Comparison of ENCODE assay signal across 29 mouse cellular contexts in the genomic region with DNA sequence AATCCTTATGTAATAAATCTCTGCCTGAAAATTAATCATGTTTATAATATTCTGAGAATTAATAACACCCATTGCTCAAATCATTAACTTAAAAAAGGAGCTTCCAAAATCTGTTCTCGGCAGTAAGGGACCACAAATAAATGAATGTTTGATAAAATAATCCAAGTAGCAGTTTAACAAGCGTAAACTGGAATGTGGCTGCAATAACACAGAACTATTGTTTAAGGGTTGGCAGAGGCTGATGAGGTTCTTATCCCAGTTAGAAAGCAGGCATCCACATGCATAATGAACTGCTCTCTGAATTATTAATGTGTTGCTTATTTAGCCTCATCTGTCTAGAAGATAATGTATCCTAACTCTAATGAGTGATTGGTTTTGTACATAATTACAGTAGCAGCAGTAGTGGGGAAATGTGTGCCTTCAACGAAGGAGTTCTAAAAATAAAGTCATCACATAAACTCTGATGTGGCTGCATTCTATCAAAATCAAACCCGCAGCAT. TPM values are rescaled to one million over a fixed set of nuclear protein-coding genes. Genes with fewer than 3 reads are reported as not detected.
A peak's percentile ranks its signal among the peaks of the same experiment; 100 is the strongest.
DNase-seq lines count a peak whose midpoint lies in the region; ATAC-seq and TF ChIP-seq lines count a peak whose summit lies in the region.
"Had no signal": no experiment of that assay in that cellular context is flagged by ENCODE, and none has a peak within 500 bp of the region (broad histone marks: within the 10 kb centered on the region; RNA-seq: fewer than 3 reads in every experiment).

No protein-coding gene starts in this region.

- no peaks in the 10 kb centered on the region for H3K9me3 ChIP-seq in forebrain, postnatal 0 days (ENCODE audit: low read length)
- H3K9me3 ChIP-seq in forebrain, embryonic 12.5 days = no peaks in the 10 kb centered on the region
- no peaks in the 10 kb centered on the region for H3K9me3 ChIP-seq in midbrain, embryonic 14.5 days (ENCODE audit: control insufficient read depth, low read length)
- H3K9me3 ChIP-seq in midbrain, embryonic 13.5 days = 0 out of 2 replicates have a peak, but pooled peaks cover 3% of the 10 kb centered on the region
- H3K9me3 ChIP-seq in intestine, postnatal 0 days (ENCODE audit: control insufficient read depth) = no peaks in the 10 kb centered on the region
- H3K9me3 ChIP-seq: embryonic facial prominence, embryonic 10.5 days; heart, embryonic 10.5 days; hindbrain, embryonic 12.5 days had no signal

- H3K4me1 ChIP-seq in forebrain, postnatal 0 days (ENCODE audit: insufficient read depth) = no peaks in the 10 kb centered on the region
- H3K4me1 ChIP-seq in forebrain, embryonic 12.5 days = peaks cover 3% of the 10 kb centered on the region; the same call in 1 of the 2 replicates
- peaks cover 6% of the 10 kb centered on the region; the same call in 1 of the 2 replicates for H3K4me1 ChIP-seq in midbrain, embryonic 14.5 days (ENCODE audit: control insufficient read depth, insufficient read depth, low read length)
- H3K4me1 ChIP-seq in midbrain, embryonic 13.5 days (replicated peaks) = peaks cover 11% of the 10 kb centered on the region; the same call in 1 of the 2 replicates
- no peaks in the 10 kb centered on the region for H3K4me1 ChIP-seq in intestine, postnatal 0 days (replicated peaks; ENCODE audit: control insufficient read depth, insufficient read depth, low read length)
- H3K4me1 ChIP-seq: embryonic facial prominence, embryonic 10.5 days; embryonic facial prominence, embryonic 13.5 days; heart, embryonic 10.5 days; heart, embryonic 13.5 days had no signal

- no peak overlapping the region for H3K27ac ChIP-seq in forebrain, postnatal 0 days (ENCODE audit: low read depth, low read length)
- no peak overlapping the region for H3K27ac ChIP-seq in forebrain, embryonic 12.5 days
- H3K27ac ChIP-seq in midbrain, embryonic 14.5 days (replicated peaks; ENCODE audit: low read depth, low read length) = no peak overlapping the region
- H3K27ac ChIP-seq in midbrain, embryonic 13.5 days = no peak overlapping the region
- no peak overlapping the region for H3K27ac ChIP-seq in intestine, postnatal 0 days (ENCODE audit: low read depth, low read length)
- H3K27ac ChIP-seq: embryonic facial prominence, embryonic 10.5 days; embryonic facial prominence, embryonic 13.5 days; heart, adult 2 months; heart, embryonic 10.5 days; heart, embryonic 13.5 days; hindbrain, embryonic 12.5 days had no signal

- no peak for DNase-seq in forebrain, postnatal 0 days
- DNase-seq in midbrain, embryonic 14.5 days = peak; percentile 35
- peak; percentile 7 for DNase-seq in brain, adult 2 months (ENCODE audit: low read depth, low spot score)
- DNase-seq in retina, embryonic 14.5 days (ENCODE audit: low spot score) = peak; percentile 44
- no peak for DNase-seq in cerebellum, postnatal 36 days
- DNase-seq: adrenal gland, adult 8-10 months; adrenal gland, postnatal 25 days; cerebellum, adult 11 months; cerebellum, adult 2 months; cerebellum, adult 9-11 months; cerebellum, postnatal 25 days; embryo, embryonic 11 days; gastrocnemius, postnatal 10 days; gastrocnemius, postnatal 36 days; heart, adult 2 months; heart, postnatal 14 days; heart, postnatal 4 days; kidney, adult 18-20 months had no signal

- no peak for TF ChIP-seq CTCF in forebrain, postnatal 0 days (IDR thresholded peaks at IDR 0.05; ENCODE audit: low read depth)
- TF ChIP-seq CTCF in intestine, postnatal 0 days (IDR thresholded peaks at IDR 0.05; ENCODE audit: low read depth) = no peak

- WGBS in forebrain, postnatal 0 days = 15% methylated on average over 4 of the region's 4 CpGs
- 49% methylated on average over 4 of the region's 4 CpGs for WGBS in forebrain, embryonic 12.5 days
- 50% methylated on average over 4 of the region's 4 CpGs for WGBS in midbrain, embryonic 14.5 days
- 61% methylated on average over 4 of the region's 4 CpGs for WGBS in midbrain, embryonic 13.5 days
- WGBS in intestine, postnatal 0 days = 53% methylated on average over 4 of the region's 4 CpGs

- H3K4me3 ChIP-seq in forebrain, postnatal 0 days (ENCODE audit: low read depth, low read length) = no peak overlapping the region
- H3K4me3 ChIP-seq in forebrain, embryonic 12.5 days (replicated peaks) = no peak overlapping the region
- no peak overlapping the region for H3K4me3 ChIP-seq in midbrain, embryonic 14.5 days (replicated peaks; ENCODE audit: low read depth, low read length)
- H3K4me3 ChIP-seq in midbrain, embryonic 13.5 days (replicated peaks) = no peak overlapping the region
- no peak overlapping the region for H3K4me3 ChIP-seq in intestine, postnatal 0 days (ENCODE audit: low read depth, low read length)
- H3K4me3 ChIP-seq: embryonic facial prominence, embryonic 10.5 days; embryonic facial prominence, embryonic 13.5 days; erythroblast, embryonic 14.5 days; heart, adult 2 months; heart, embryonic 10.5 days; heart, embryonic 13.5 days; hindbrain, embryonic 12.5 days had no signal

- peak; percentile 40; the same call in 1 of the 2 replicates for ATAC-seq in forebrain, postnatal 0 days
- no peak for ATAC-seq in forebrain, embryonic 12.5 days (ENCODE audit: low FRiP score)
- no peak for ATAC-seq in midbrain, embryonic 14.5 days (ENCODE audit: low FRiP score, low TSS enrichment)
- no peak for ATAC-seq in midbrain, embryonic 13.5 days
- no peak for ATAC-seq in intestine, postnatal 0 days
- ATAC-seq: activated CD4-positive, CD25-positive, alpha-beta regulatory T cell, adult 4 months; CD4-positive, CD25-positive, alpha-beta regulatory T cell, adult 4 months had no signal

- H3K27me3 ChIP-seq in forebrain, postnatal 0 days (ENCODE audit: insufficient read depth, low read length) = no peaks in the 10 kb centered on the region
- peaks cover 5% of the 10 kb centered on the region; the same call in 1 of the 2 replicates for H3K27me3 ChIP-seq in forebrain, embryonic 12.5 days
- H3K27me3 ChIP-seq in midbrain, embryonic 14.5 days (ENCODE audit: control insufficient read depth, insufficient read depth, low read length) = no peaks in the 10 kb centered on the region
- H3K27me3 ChIP-seq in midbrain, embryonic 13.5 days = no peaks in the 10 kb centered on the region
- no peaks in the 10 kb centered on the region for H3K27me3 ChIP-seq in intestine, postnatal 0 days (replicated peaks; ENCODE audit: control insufficient read depth, insufficient read depth, low read length)
- H3K27me3 ChIP-seq: embryonic facial prominence, embryonic 13.5 days; heart, embryonic 13.5 days; hindbrain, embryonic 12.5 days had no signal

- H3K9ac ChIP-seq in forebrain, postnatal 0 days = no peak overlapping the region
- no peak overlapping the region for H3K9ac ChIP-seq in forebrain, embryonic 12.5 days
- no peak overlapping the region for H3K9ac ChIP-seq in midbrain, embryonic 14.5 days (replicated peaks; ENCODE audit: low read length)
- H3K9ac ChIP-seq in midbrain, embryonic 13.5 days (replicated peaks) = no peak overlapping the region
- H3K9ac ChIP-seq in intestine, postnatal 0 days (ENCODE audit: low read depth, low read length) = no peak overlapping the region
- H3K9ac ChIP-seq: embryonic facial prominence, embryonic 13.5 days; heart, embryonic 13.5 days; hindbrain, embryonic 12.5 days had no signal

- H3K4me2 ChIP-seq in forebrain, postnatal 0 days (ENCODE audit: low read depth) = no peak overlapping the region
- H3K4me2 ChIP-seq in forebrain, embryonic 12.5 days = no peak overlapping the region
- no peak overlapping the region for H3K4me2 ChIP-seq in midbrain, embryonic 14.5 days (ENCODE audit: low read length)
- H3K4me2 ChIP-seq in midbrain, embryonic 13.5 days (replicated peaks) = no peak overlapping the region
- H3K4me2 ChIP-seq in intestine, postnatal 0 days (replicated peaks; ENCODE audit: low read depth) = no peak overlapping the region
- H3K4me2 ChIP-seq: embryonic facial prominence, embryonic 13.5 days; heart, embryonic 13.5 days; hindbrain, embryonic 12.5 days had no signal

- no peaks in the 10 kb centered on the region for H3K36me3 ChIP-seq in forebrain, postnatal 0 days (ENCODE audit: insufficient read depth)
- H3K36me3 ChIP-seq in forebrain, embryonic 12.5 days (replicated peaks) = no peaks in the 10 kb centered on the region
- no peaks in the 10 kb centered on the region for H3K36me3 ChIP-seq in midbrain, embryonic 14.5 days (ENCODE audit: control insufficient read depth, insufficient read depth, low read length)
- no peaks in the 10 kb centered on the region for H3K36me3 ChIP-seq in midbrain, embryonic 13.5 days
- no peaks in the 10 kb centered on the region for H3K36me3 ChIP-seq in intestine, postnatal 0 days (ENCODE audit: control insufficient read depth, insufficient read depth)
- H3K36me3 ChIP-seq: embryonic facial prominence, embryonic 10.5 days; embryonic facial prominence, embryonic 13.5 days; heart, embryonic 10.5 days; heart, embryonic 13.5 days; hindbrain, embryonic 12.5 days had no signal

RNA-seq across cellular contexts. Expression of gene 2300009A05Rik, which starts 51.5 kb away (rescaled TPM):
- total RNA-seq in forebrain, postnatal 0 days (2014; rRNA removed) = 23.0 and 28.8 TPM in 2 replicates
- polyA plus RNA-seq in forebrain, postnatal 0 days (2015; fragmentation: Nextera tagmentation; extraction: Ambion mirVana) = 83.2 and 98.5 TPM in 2 replicates
- 51.2 and 53.4 TPM in 2 replicates for polyA plus RNA-seq in forebrain, embryonic 12.5 days (2016; fragmentation: Nextera tagmentation; extraction: Ambion mirVana)
- polyA plus RNA-seq in midbrain, embryonic 14.5 days (2014; fragmentation: Nextera tagmentation; extraction: Ambion mirVana) = 56.1 and 77.9 TPM in 2 replicates
- 58.4 TPM in 2 replicates for polyA plus RNA-seq in midbrain, embryonic 13.5 days (2015; fragmentation: Nextera tagmentation; extraction: Ambion mirVana)
- polyA plus RNA-seq in intestine, postnatal 0 days (2015; fragmentation: Nextera tagmentation; extraction: Ambion mirVana) = 81.9 and 85.3 TPM in 2 replicates

Comparison
In these comparisons a context has a peak if more than half of its experiments do, and no peak if none do; other contexts are left out.
1. DNase-seq: peak in midbrain, embryonic 14.5 days (single experiment), brain, adult 2 months (single experiment) and retina, embryonic 14.5 days (single experiment); none in forebrain, postnatal 0 days (single experiment) and cerebellum, postnatal 36 days (0 of 2).